In the genomic region with DNA sequence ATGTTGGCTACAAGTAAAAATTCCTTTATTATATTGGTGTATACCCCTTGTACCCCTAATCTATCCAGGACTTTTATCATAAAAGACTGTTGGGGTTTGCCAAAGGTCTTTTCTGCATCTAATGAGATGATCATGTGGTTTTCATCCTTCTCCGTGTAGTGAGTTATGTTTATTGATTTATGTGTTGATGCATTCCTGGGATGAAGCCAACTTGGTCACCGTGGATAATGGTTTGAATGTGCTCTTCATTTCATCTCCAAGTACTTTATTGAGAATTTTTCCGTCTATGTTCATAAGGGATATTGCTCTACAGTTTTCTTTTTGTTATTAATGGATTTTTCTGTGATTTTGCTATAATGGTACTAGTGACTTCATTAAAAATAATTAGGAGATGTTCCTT, we compare ENCODE assay signal across 27 mouse cellular contexts. TPM values are rescaled to one million over a fixed set of nuclear protein-coding genes. Genes with fewer than 3 reads are reported as not detected.
"Had no signal": no experiment of that assay in that cellular context is flagged by ENCODE, and none has a peak within 500 bp of the region (broad histone marks: within the 10 kb centered on the region; RNA-seq: fewer than 3 reads in every experiment).

No protein-coding gene starts in this region.

- ATAC-seq: forebrain, embryonic 13.5 days; forebrain, embryonic 14.5 days; forebrain, embryonic 15.5 days; forebrain, embryonic 16.5 days; forebrain, postnatal 0 days had no signal

- H3K4me3 ChIP-seq: embryonic facial prominence, embryonic 12.5 days; embryonic facial prominence, embryonic 13.5 days; embryonic facial prominence, embryonic 15.5 days; erythroblast, embryonic 14.5 days; forebrain, embryonic 10.5 days; forebrain, embryonic 12.5 days; forebrain, embryonic 13.5 days; forebrain, embryonic 15.5 days; gastrocnemius, adult 2 months; heart, adult 2 months; heart, embryonic 10.5 days had no signal

- H3K9ac ChIP-seq: embryonic facial prominence, embryonic 12.5 days; embryonic facial prominence, embryonic 13.5 days; embryonic facial prominence, embryonic 15.5 days; forebrain, embryonic 12.5 days; forebrain, embryonic 13.5 days; forebrain, embryonic 15.5 days; forebrain, postnatal 0 days had no signal

- H3K27me3 ChIP-seq: embryonic facial prominence, embryonic 12.5 days; embryonic facial prominence, embryonic 13.5 days; embryonic facial prominence, embryonic 15.5 days; forebrain, embryonic 12.5 days; forebrain, embryonic 13.5 days; forebrain, embryonic 15.5 days had no signal

- H3K4me2 ChIP-seq: embryonic facial prominence, embryonic 12.5 days; embryonic facial prominence, embryonic 13.5 days; embryonic facial prominence, embryonic 15.5 days; forebrain, embryonic 12.5 days; forebrain, embryonic 13.5 days; forebrain, embryonic 15.5 days had no signal

- H3K27ac ChIP-seq: embryonic facial prominence, embryonic 12.5 days; embryonic facial prominence, embryonic 13.5 days; embryonic facial prominence, embryonic 15.5 days; forebrain, embryonic 10.5 days; forebrain, embryonic 12.5 days; forebrain, embryonic 13.5 days; forebrain, embryonic 15.5 days; gastrocnemius, adult 2 months; heart, adult 2 months; heart, embryonic 10.5 days had no signal

- DNase-seq: cerebellum, adult 8-10 months; cerebellum, adult 9-10 months; cerebellum, postnatal 10 days; cerebellum, postnatal 14 days; cerebellum, postnatal 25 days; cerebellum, postnatal 36 days; embryo, embryonic 11 days; forebrain, postnatal 0 days; gastrocnemius, adult 2 months; gastrocnemius, postnatal 10 days; gastrocnemius, postnatal 14 days; gastrocnemius, postnatal 25 days; gastrocnemius, postnatal 36 days; heart, adult 11 months; heart, adult 18-20 months; heart, adult 2 months had no signal

- H3K9me3 ChIP-seq: embryonic facial prominence, embryonic 12.5 days; embryonic facial prominence, embryonic 13.5 days; embryonic facial prominence, embryonic 15.5 days; forebrain, embryonic 10.5 days; forebrain, embryonic 12.5 days; forebrain, embryonic 13.5 days; forebrain, embryonic 15.5 days; heart, embryonic 10.5 days had no signal

- H3K4me1 ChIP-seq: embryonic facial prominence, embryonic 12.5 days; embryonic facial prominence, embryonic 13.5 days; embryonic facial prominence, embryonic 15.5 days; forebrain, embryonic 10.5 days; forebrain, embryonic 12.5 days; forebrain, embryonic 13.5 days; forebrain, embryonic 15.5 days had no signal

- H3K36me3 ChIP-seq: embryonic facial prominence, embryonic 12.5 days; embryonic facial prominence, embryonic 13.5 days; embryonic facial prominence, embryonic 15.5 days; forebrain, embryonic 10.5 days; forebrain, embryonic 12.5 days; forebrain, embryonic 15.5 days; heart, embryonic 10.5 days had no signal

RNA-seq across cellular contexts. Expression of a gene that starts 27.8 kb away (rescaled TPM):
- polyA plus RNA-seq: erythroblast, embryonic 14.5 days had no signal

RNA-seq across cellular contexts. Expression of a gene that starts 27.9 kb away (rescaled TPM):
- polyA plus RNA-seq: erythroblast, embryonic 14.5 days had no signal
